Mouse (Mus musculus) megakaryocyte, embryonic 14.5 days (primary cell): ENCODE results near the gene Slc6a11.

ENCODE experiments used
- FLI1 ChIP-seq: IDR thresholded peaks from 2 replicates; pipeline ENCODE4 v1.6.1; 2012; ENCODE audit warnings: low read length, inconsistent platforms, mixed read lengths
- GATA1 ChIP-seq: IDR thresholded peaks from 3 replicates; pipeline ENCODE4 v1.6.1; 2012; ENCODE audit warnings: mixed read lengths, low read length, inconsistent platforms, borderline replicate concordance

GRCm38 (mm10) chr6:114132916-114133315 lies 1.9 kb downstream of the Slc6a11 start:
- TF ChIP-seq GATA1 (no peak), FLI1 (no peak)
